Mouse (Mus musculus): ENCODE measurements around the gene Avpi1.
"Not testable (repeated sequence)": the region's sequence is repeated elsewhere in the genome, so short reads cannot be mapped to it uniquely, and the experiment has no call there.

Avpi1 gene

GRCm38 (mm10) chr19:42104681-42105080, 24.2 kb downstream of the Avpi1 start:
- DNase-seq, result no peak

GRCm38 (mm10) chr19:42099406-42099805, 29.5 kb downstream of the Avpi1 start:
- no peak for DNase-seq

GRCm38 (mm10) chr19:42090637-42091141, 38.2 kb downstream of the Avpi1 start:
- no peak for DNase-seq

GRCm38 (mm10) chr19:42089748-42090595, 38.9 kb downstream of the Avpi1 start, which contains the start of gene Pi4k2a:
Gene Pi4k2a (plus strand): TSS chr19:42090470.
- peak; percentile 100 for DNase-seq

- DNase-seq, result peak; percentile 71
Measured at GRCm38 (mm10) chr19:42089103-42089747, 39.6 kb downstream of the Avpi1 start.

GRCm38 (mm10) chr19:42086166-42086565, 42.7 kb downstream of the Avpi1 start, which contains the start of gene Morn4:
Gene Morn4 (minus strand): TSS chr19:42086357.
- peak; percentile 93 for DNase-seq

- DNase-seq, result no peak
Measured at GRCm38 (mm10) chr19:42085690-42086089, 43.2 kb downstream of the Avpi1 start.

- DNase-seq, result not testable (repeated sequence)
Measured at GRCm38 (mm10) chr19:42081613-42082012, 47.2 kb downstream of the Avpi1 start.

GRCm38 (mm10) chr19:42080469-42080868, 48.4 kb downstream of the Avpi1 start:
- no peak for DNase-seq

- peak; percentile 64 for DNase-seq
Measured at GRCm38 (mm10) chr19:42079950-42080349, 48.9 kb downstream of the Avpi1 start.

GRCm38 (mm10) chr19:42079006-42079405, 49.9 kb downstream of the Avpi1 start:
- DNase-seq, result no peak

GRCm38 (mm10) chr19:42078566-42078965, 50.3 kb downstream of the Avpi1 start:
- no peak for DNase-seq

GRCm38 (mm10) chr19:42075992-42076391, 52.9 kb downstream of the Avpi1 start:
- no peak for DNase-seq

GRCm38 (mm10) chr19:42075051-42075450, 53.8 kb downstream of the Avpi1 start:
- DNase-seq, result no peak
